Mouse (Mus musculus) G1E (cell line): ENCODE measurements around the gene Plxdc2.

ENCODE experiments used
- CTCF ChIP-seq: IDR thresholded peaks from 2 replicates; pipeline ENCODE4 v1.5.1; 2012; ENCODE audit warnings: low read depth, low read length, inconsistent platforms, mixed read lengths
- GATA1 ChIP-seq: IDR thresholded peaks from 2 replicates; pipeline ENCODE4 v1.6.1; 2012; ENCODE audit warnings: borderline replicate concordance, low read length, inconsistent platforms, mixed read lengths
- POLR2AphosphoS5 ChIP-seq: IDR thresholded peaks from 2 replicates; pipeline ENCODE4 v1.6.1; 2012; ENCODE audit warnings: low read depth, low read length, inconsistent platforms; ENCODE audit not compliant: insufficient replicate concordance
- TAL1 ChIP-seq: conservative IDR thresholded peaks from 2 replicates; pipeline ENCODE4 v1.6.1; 2012; ENCODE audit warnings: low read depth, low read length, inconsistent platforms, mixed read lengths

DNA sequence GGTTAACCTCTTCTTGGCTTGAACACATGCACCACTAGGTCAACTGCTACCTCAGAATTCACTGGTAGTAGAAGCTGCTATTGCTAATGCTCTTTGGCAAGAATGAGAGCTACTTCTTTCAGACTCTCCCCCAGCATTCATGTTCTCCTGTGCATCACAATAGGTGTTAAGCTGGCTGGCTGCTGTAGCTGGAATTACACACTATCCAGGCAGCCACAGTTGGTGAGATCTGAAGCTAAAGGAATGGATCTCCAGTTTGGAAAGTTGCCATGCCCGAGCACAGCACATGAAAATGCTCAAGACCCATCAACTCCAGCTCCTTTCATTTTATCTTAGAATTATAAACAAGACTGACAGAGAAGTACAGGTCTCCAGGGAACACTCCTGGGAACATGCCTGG, 103.4 kb downstream of the Plxdc2 start:
- no peak for TF ChIP-seq TAL1
- no peak for TF ChIP-seq CTCF
- TF ChIP-seq GATA1, result no peak
- TF ChIP-seq POLR2AphosphoS5, result no peak
